Mouse (Mus musculus): ENCODE results near the gene Abcc6.

- no peak for TF ChIP-seq EP300 (IDR thresholded peaks at IDR 0.05; ENCODE audit: insufficient read depth, low read depth, low read length)
- no peak for TF ChIP-seq POLR2A (IDR thresholded peaks at IDR 0.05; ENCODE audit: insufficient read depth, low read depth, low read length)
- TF ChIP-seq CTCF (IDR thresholded peaks at IDR 0.05), result no peak
These were observed 48.5 kb downstream of the Abcc6 start for GRCm38 (mm10) chr7:45981612-45982011.
